Mouse (Mus musculus): ENCODE measurements at regions not wholly inside any gene's neighbourhood (a gene's known extent, or its start where the extent isn't known, plus 50 kb on each side); places are given as distances from the start of the nearest gene placed in this dataset.

- DNase-seq (ENCODE audit: low spot score), result no peak
Observed at GRCm38 (mm10) chr6:126481257-126481656, 54.0 kb downstream of the Kcna5 start.

- DNase-seq (ENCODE audit: low spot score), result no peak
Observed at GRCm38 (mm10) chr6:126477506-126477905, 57.7 kb downstream of the Kcna5 start.

GRCm38 (mm10) chr6:126476758-126477157 is 58.5 kb downstream of the Kcna5 start:
- DNase-seq (ENCODE audit: low spot score), result no peak

- DNase-seq (ENCODE audit: low spot score), result no peak
Observed at GRCm38 (mm10) chr6:126475555-126475954, 59.7 kb downstream of the Kcna5 start.

- DNase-seq (ENCODE audit: low spot score), result no peak
Observed at GRCm38 (mm10) chr6:126453751-126454150, 81.5 kb downstream of the Kcna5 start.

GRCm38 (mm10) chr6:126445519-126445918 is 89.7 kb downstream of the Kcna5 start:
- no peak for DNase-seq (ENCODE audit: low spot score)

GRCm38 (mm10) chr6:126440254-126440653 is 95.0 kb downstream of the Kcna5 start:
- DNase-seq (ENCODE audit: low spot score), result no peak

- no peak for DNase-seq (ENCODE audit: low spot score)
Observed at GRCm38 (mm10) chr6:126437976-126438736, 97.1 kb downstream of the Kcna5 start.

- no peak for DNase-seq (ENCODE audit: low spot score)
Observed at GRCm38 (mm10) chr6:126427208-126427607, 108.0 kb downstream of the Kcna5 start.

GRCm38 (mm10) chr6:126405736-126406135 is 129.5 kb downstream of the Kcna5 start:
- no peak for DNase-seq (ENCODE audit: low spot score)

- no peak for DNase-seq (ENCODE audit: low spot score)
Observed at GRCm38 (mm10) chr6:126404331-126405070, 130.7 kb downstream of the Kcna5 start.

- no peak for DNase-seq (ENCODE audit: low spot score)
Observed at GRCm38 (mm10) chr6:126399595-126399994, 135.6 kb downstream of the Kcna5 start.

GRCm38 (mm10) chr6:126398641-126399040 is 136.6 kb downstream of the Kcna5 start:
- DNase-seq (ENCODE audit: low spot score), result no peak

- DNase-seq (ENCODE audit: low spot score), result no peak
Observed at GRCm38 (mm10) chr6:126395015-126395414, 140.2 kb downstream of the Kcna5 start.

GRCm38 (mm10) chr6:126394111-126394809 is 141.0 kb downstream of the Kcna5 start:
- DNase-seq (ENCODE audit: low spot score), result no peak

- no peak for DNase-seq (ENCODE audit: low spot score)
Observed at GRCm38 (mm10) chr6:126384210-126385012, 150.8 kb downstream of the Kcna5 start.

GRCm38 (mm10) chr6:126377216-126377615 is 158.0 kb downstream of the Kcna5 start:
- no peak for DNase-seq (ENCODE audit: low spot score)

- DNase-seq (ENCODE audit: low spot score), result no peak
Observed at GRCm38 (mm10) chr6:126374970-126375620, 160.1 kb downstream of the Kcna5 start.

GRCm38 (mm10) chr6:126371971-126372370 is 163.2 kb downstream of the Kcna5 start:
- DNase-seq (ENCODE audit: low spot score), result no peak

- DNase-seq (ENCODE audit: low spot score), result no peak
Observed at GRCm38 (mm10) chr6:126371489-126371888, 163.7 kb downstream of the Kcna5 start.

GRCm38 (mm10) chr6:126365495-126365894 is 169.7 kb downstream of the Kcna5 start:
- DNase-seq (ENCODE audit: low spot score), result no peak

All from ovary, postnatal 36 days (tissue).